In genomic region chr8:84733959-84734358, GRCm38 (mm10) we compare ENCODE assay signal across 17 mouse cellular contexts. TPM values are rescaled to one million over a fixed set of nuclear protein-coding genes. Genes with fewer than 3 reads are reported as not detected.
A peak's percentile ranks its signal among the peaks of the same experiment; 100 is the strongest.
DNase-seq lines count a peak whose midpoint lies in the region; ATAC-seq and TF ChIP-seq lines count a peak whose summit lies in the region.
"Had no signal": no experiment of that assay in that cellular context is flagged by ENCODE, and none has a peak within 500 bp of the region (broad histone marks: within the 10 kb centered on the region; RNA-seq: fewer than 3 reads in every experiment).

No protein-coding gene starts in this region.

- no peak overlapping the region for H3K9ac ChIP-seq in heart, adult 2 months (ENCODE audit: low read depth, low read length)
- H3K9ac ChIP-seq in forebrain, embryonic 15.5 days (replicated peaks): no peak overlapping the region; the same call in 1 of the 2 replicates
- H3K9ac ChIP-seq in liver, postnatal 0 days (replicated peaks): 0 out of 2 replicates have a peak overlapping the region, but pooled peaks have one; percentile 16
- H3K9ac ChIP-seq: hindbrain, embryonic 14.5 days; midbrain, embryonic 15.5 days; stomach, embryonic 15.5 days had no signal

- TF ChIP-seq POLR2A in heart, adult 2 months (IDR thresholded peaks at IDR 0.05; ENCODE audit: insufficient read depth, low read depth, low read length): no peak

- no peak for ATAC-seq in forebrain, embryonic 15.5 days (replicated peaks)
- ATAC-seq in liver, postnatal 0 days: no peak
- ATAC-seq: midbrain, embryonic 15.5 days had no signal

- H3K27ac ChIP-seq in heart, adult 2 months: peak overlapping the region; percentile 89
- H3K27ac ChIP-seq in left cerebral cortex, adult 2 months: peak overlapping the region; percentile 33
- H3K27ac ChIP-seq in forebrain, embryonic 15.5 days (replicated peaks): peak overlapping the region; percentile 94
- H3K27ac ChIP-seq in liver, postnatal 0 days (ENCODE audit: low read depth): no peak overlapping the region
- H3K27ac ChIP-seq: hindbrain, embryonic 14.5 days; midbrain, embryonic 15.5 days had no signal

- no peak for TF ChIP-seq EP300 in heart, adult 2 months (IDR thresholded peaks at IDR 0.05; ENCODE audit: insufficient read depth, low read depth, low read length)
- no peak for TF ChIP-seq EP300 in liver, postnatal 0 days (IDR thresholded peaks at IDR 0.05; ENCODE audit: low read depth)

- no peaks in the 10 kb centered on the region; the same call in 1 of the 2 replicates for H3K79me2 ChIP-seq in heart, adult 2 months (replicated peaks; ENCODE audit: control insufficient read depth, insufficient read depth, low read length)

- no peak overlapping the region for H3K4me2 ChIP-seq in forebrain, embryonic 15.5 days (replicated peaks)
- no peak overlapping the region for H3K4me2 ChIP-seq in liver, postnatal 0 days (ENCODE audit: low read depth, low read length)
- H3K4me2 ChIP-seq: hindbrain, embryonic 14.5 days; midbrain, embryonic 15.5 days; stomach, embryonic 15.5 days had no signal

- no peak for TF ChIP-seq CTCF in heart, adult 2 months (IDR thresholded peaks at IDR 0.05)
- TF ChIP-seq CTCF in left cerebral cortex, adult 2 months (IDR thresholded peaks at IDR 0.05): no peak
- TF ChIP-seq CTCF in liver, postnatal 0 days (IDR thresholded peaks at IDR 0.05; ENCODE audit: low read depth): no peak

- H3K36me3 ChIP-seq in heart, adult 2 months (ENCODE audit: control insufficient read depth, insufficient read depth, low read length): peaks cover 10% of the 10 kb centered on the region
- H3K36me3 ChIP-seq in forebrain, embryonic 15.5 days: no peaks in the 10 kb centered on the region
- no peaks in the 10 kb centered on the region for H3K36me3 ChIP-seq in liver, postnatal 0 days (replicated peaks; ENCODE audit: insufficient read depth, low read length)
- H3K36me3 ChIP-seq: midbrain, embryonic 15.5 days; stomach, embryonic 15.5 days had no signal

- DNase-seq in heart, adult 2 months: no peak
- DNase-seq in heart, postnatal 36 days: no peak
- no peak for DNase-seq in left cerebral cortex, adult 2 months (ENCODE audit: extremely low spot score in 1 of 2, low spot score in 2 of 2)
- no peak for DNase-seq in left cerebral cortex, postnatal 36 days (ENCODE audit: low spot score in 2 of 2)
- no peak for DNase-seq in liver, postnatal 0 days
- DNase-seq in thymus, postnatal 14 days: no peak
- DNase-seq: adrenal gland, postnatal 14 days; cerebellum, adult 11-12 months; gastrocnemius, postnatal 10 days; kidney, adult 11 months; kidney, postnatal 10 days; lung, postnatal 10 days had no signal

- H3K9me3 ChIP-seq in forebrain, embryonic 15.5 days: no peaks in the 10 kb centered on the region
- H3K9me3 ChIP-seq in liver, postnatal 0 days (ENCODE audit: low read length): no peaks in the 10 kb centered on the region
- H3K9me3 ChIP-seq: megakaryocyte, embryonic 14.5 days; midbrain, embryonic 15.5 days; stomach, embryonic 15.5 days had no signal

- intact Hi-C loops in heart, adult 2 months (cut with DNase I): no loop called here
- intact Hi-C loops in heart, postnatal 36 days (cut with DNase I): no loop called here
- intact Hi-C loops in left cerebral cortex, adult 2 months (cut with DNase I): no loop called here
- intact Hi-C loops in left cerebral cortex, postnatal 36 days (cut with DNase I): no loop called here

- no peak overlapping the region for H3K4me3 ChIP-seq in heart, adult 2 months
- H3K4me3 ChIP-seq in left cerebral cortex, adult 2 months: no peak overlapping the region
- no peak overlapping the region for H3K4me3 ChIP-seq in forebrain, embryonic 15.5 days
- H3K4me3 ChIP-seq in liver, postnatal 0 days (ENCODE audit: low read depth, low read length): no peak overlapping the region
- H3K4me3 ChIP-seq: megakaryocyte, embryonic 14.5 days; midbrain, embryonic 15.5 days; stomach, embryonic 15.5 days had no signal

- peaks cover 60% of the 10 kb centered on the region for H3K4me1 ChIP-seq in heart, adult 2 months (ENCODE audit: control insufficient read depth, insufficient read depth, low read length)
- peaks cover 100% of the 10 kb centered on the region for H3K4me1 ChIP-seq in forebrain, embryonic 15.5 days
- H3K4me1 ChIP-seq in liver, postnatal 0 days (ENCODE audit: insufficient read depth): peaks cover 42% of the 10 kb centered on the region

- WGBS in heart, adult 2 months: 65% methylated on average over 6 of the region's 6 CpGs
- 79% methylated on average over 6 of the region's 6 CpGs for WGBS in forebrain, embryonic 15.5 days
- 84% methylated on average over 6 of the region's 6 CpGs for WGBS in liver, postnatal 0 days (ENCODE audit: insufficient replicate concordance)

- H3K27me3 ChIP-seq in heart, adult 2 months (ENCODE audit: control insufficient read depth, insufficient read depth, low read length): no peaks in the 10 kb centered on the region
- H3K27me3 ChIP-seq in forebrain, embryonic 15.5 days: no peaks in the 10 kb centered on the region
- no peaks in the 10 kb centered on the region for H3K27me3 ChIP-seq in liver, postnatal 0 days (ENCODE audit: insufficient read depth, low read length)
- H3K27me3 ChIP-seq: stomach, embryonic 15.5 days had no signal

RNA-seq across cellular contexts. Expression of gene G430095P16Rik, which starts 11.2 kb away (rescaled TPM):
- total RNA-seq in heart, adult 2 months (2021): under 1 TPM in 1 of 2 experiments, not detected in 1; 0.55 TPM
- polyA plus RNA-seq in heart, adult 2 months (2012; rRNA removed): 0.70 TPM in 1 of 2 replicates, not detected in the other
- under 1 TPM in 1 of 2 experiments, not detected in 1; 0.44 TPM for total RNA-seq in heart, postnatal 36 days (2021)
- total RNA-seq in left cerebral cortex, adult 2 months (2021): not detected
- not detected for total RNA-seq in left cerebral cortex, postnatal 36 days (2021)
- polyA plus RNA-seq in forebrain, embryonic 15.5 days (2015; fragmentation: Nextera tagmentation; extraction: Ambion mirVana): 2.7 TPM in 2 replicates
- polyA plus RNA-seq in liver, postnatal 0 days (2015; fragmentation: Nextera tagmentation; extraction: Ambion mirVana): 4.8 and 6.3 TPM in 2 replicates

RNA-seq across cellular contexts. Expression of gene Lyl1, which starts 32.7 kb away (rescaled TPM):
- 1 to 10 TPM; 3.0 to 3.7 TPM for total RNA-seq in heart, adult 2 months (2021)
- polyA plus RNA-seq in heart, adult 2 months (2012; rRNA removed): 4.0 and 7.7 TPM in 2 replicates
- total RNA-seq in heart, postnatal 36 days (2021): 1 to 10 TPM; 5.4 to 5.7 TPM
- total RNA-seq in left cerebral cortex, adult 2 months (2021): 1 to 10 TPM; 1.6 to 2.6 TPM
- total RNA-seq in left cerebral cortex, postnatal 36 days (2021): 1 to 10 TPM; 2.4 to 3.4 TPM
- polyA plus RNA-seq in forebrain, embryonic 15.5 days (2015; fragmentation: Nextera tagmentation; extraction: Ambion mirVana): 2.1 and 2.5 TPM in 2 replicates
- 24.6 and 25.7 TPM in 2 replicates for polyA plus RNA-seq in liver, postnatal 0 days (2015; fragmentation: Nextera tagmentation; extraction: Ambion mirVana)

RNA-seq across cellular contexts. Expression of gene Nacc1, which starts 46.3 kb away (rescaled TPM):
- total RNA-seq in heart, adult 2 months (2021): 10 to 100 TPM; 30.5 to 31.0 TPM
- polyA plus RNA-seq in heart, adult 2 months (2012; rRNA removed): 45.3 and 50.5 TPM in 2 replicates
- total RNA-seq in heart, postnatal 36 days (2021): 10 to 100 TPM; 27.3 to 30.1 TPM
- 10 to 100 TPM; 95.5 to 96.8 TPM for total RNA-seq in left cerebral cortex, adult 2 months (2021)
- 10 to 100 TPM; 94.2 to 99.7 TPM for total RNA-seq in left cerebral cortex, postnatal 36 days (2021)
- 15.5 and 16.4 TPM in 2 replicates for polyA plus RNA-seq in forebrain, embryonic 15.5 days (2015; fragmentation: Nextera tagmentation; extraction: Ambion mirVana)
- 3.3 and 3.6 TPM in 2 replicates for polyA plus RNA-seq in liver, postnatal 0 days (2015; fragmentation: Nextera tagmentation; extraction: Ambion mirVana)

RNA-seq across cellular contexts. Expression of gene Trmt1, which starts 47.9 kb away (rescaled TPM):
- total RNA-seq in heart, adult 2 months (2021): 10 to 100 TPM; 32.0 to 37.4 TPM
- 39.9 and 50.8 TPM in 2 replicates for polyA plus RNA-seq in heart, adult 2 months (2012; rRNA removed)
- 10 to 100 TPM; 36.1 to 39.2 TPM for total RNA-seq in heart, postnatal 36 days (2021)
- total RNA-seq in left cerebral cortex, adult 2 months (2021): 100 to 1,000 TPM; 108 to 115 TPM
- total RNA-seq in left cerebral cortex, postnatal 36 days (2021): 100 to 1,000 TPM in 1 of 2 experiments, 10 to 100 TPM in 1; 84.5 to 124 TPM
- polyA plus RNA-seq in forebrain, embryonic 15.5 days (2015; fragmentation: Nextera tagmentation; extraction: Ambion mirVana): 62.4 and 64.0 TPM in 2 replicates
- 21.3 TPM in 2 replicates for polyA plus RNA-seq in liver, postnatal 0 days (2015; fragmentation: Nextera tagmentation; extraction: Ambion mirVana)
